Mouse (Mus musculus): Measurements from ENCODE around the gene Plekhh3.

DNA sequence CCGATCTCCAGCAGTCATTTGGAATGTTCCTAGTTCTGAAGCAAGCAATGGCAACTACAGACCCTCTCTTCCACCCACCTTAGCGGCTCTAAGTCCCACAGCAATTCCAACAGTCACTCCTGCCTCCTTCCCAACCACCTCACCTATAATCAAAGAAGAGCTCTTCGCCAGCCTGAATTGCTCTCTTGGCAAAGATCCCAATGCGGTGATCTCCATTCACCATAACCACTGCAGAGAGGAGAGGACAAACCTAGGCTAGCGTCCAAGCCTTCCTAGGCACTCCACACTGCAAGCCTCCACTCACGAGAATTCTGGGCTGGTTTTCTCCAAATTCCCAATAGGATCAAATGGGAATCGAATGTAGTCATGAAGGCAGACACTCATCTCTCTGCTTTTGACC is 21.9 kb upstream of the Plekhh3 start:
- TF ChIP-seq CTCF (IDR thresholded peaks at IDR 0.05; ENCODE audit: borderline replicate concordance, insufficient read depth, low read depth, low read length) (no peak), POLR2A (IDR thresholded peaks at IDR 0.05; ENCODE audit: borderline replicate concordance, insufficient read depth, low read length) (no peak)
